Mouse (Mus musculus): Measurements from ENCODE around the gene Lrrc1.

Gene Lrrc1

DNA sequence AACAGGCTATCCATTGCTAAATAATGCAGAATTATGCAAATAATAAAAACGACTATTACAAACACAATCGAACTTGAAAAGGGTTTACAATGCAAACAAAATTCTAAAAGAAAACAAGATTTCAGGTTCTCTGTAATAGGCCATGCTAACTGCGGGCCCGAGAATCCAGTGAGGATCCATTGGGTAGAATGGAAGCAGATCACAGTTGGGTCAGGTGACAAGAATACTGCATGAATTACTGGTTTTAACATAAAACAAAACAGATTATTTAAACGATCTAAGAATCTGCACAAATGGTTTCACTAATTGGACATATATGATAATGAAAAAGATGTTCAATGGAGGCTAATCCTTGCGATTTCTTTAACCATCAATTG lies 42.5 kb downstream of the Lrrc1 start:
- no peak for DNase-seq (ENCODE audit: low spot score)

DNA sequence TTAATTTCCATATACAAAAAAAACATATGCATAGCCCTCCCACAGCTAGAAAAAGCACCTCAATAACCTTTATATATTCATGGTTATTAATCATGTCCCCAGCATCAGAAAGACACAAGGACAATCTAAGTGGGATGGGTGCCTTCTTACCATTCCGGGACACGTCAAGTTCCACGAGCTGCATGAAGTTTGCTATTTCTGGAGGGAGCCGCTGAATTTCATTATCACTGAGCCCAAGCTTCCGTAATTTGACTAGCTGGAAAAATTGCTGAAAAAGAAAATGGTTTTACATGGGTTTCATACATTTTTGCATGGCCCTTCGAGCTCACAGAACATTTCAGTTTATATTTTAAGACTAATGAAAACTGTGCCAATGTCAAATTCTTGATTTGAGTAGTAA lies 45.6 kb downstream of the Lrrc1 start:
- no peak for DNase-seq (ENCODE audit: low spot score)

GRCm38 (mm10) chr9:77498406-77498805 lies 46.3 kb downstream of the Lrrc1 start:
- DNase-seq (ENCODE audit: low spot score): no peak

- DNase-seq (ENCODE audit: low spot score): no peak
Measured at GRCm38 (mm10) chr9:77497173-77497572, 47.5 kb downstream of the Lrrc1 start.

DNA sequence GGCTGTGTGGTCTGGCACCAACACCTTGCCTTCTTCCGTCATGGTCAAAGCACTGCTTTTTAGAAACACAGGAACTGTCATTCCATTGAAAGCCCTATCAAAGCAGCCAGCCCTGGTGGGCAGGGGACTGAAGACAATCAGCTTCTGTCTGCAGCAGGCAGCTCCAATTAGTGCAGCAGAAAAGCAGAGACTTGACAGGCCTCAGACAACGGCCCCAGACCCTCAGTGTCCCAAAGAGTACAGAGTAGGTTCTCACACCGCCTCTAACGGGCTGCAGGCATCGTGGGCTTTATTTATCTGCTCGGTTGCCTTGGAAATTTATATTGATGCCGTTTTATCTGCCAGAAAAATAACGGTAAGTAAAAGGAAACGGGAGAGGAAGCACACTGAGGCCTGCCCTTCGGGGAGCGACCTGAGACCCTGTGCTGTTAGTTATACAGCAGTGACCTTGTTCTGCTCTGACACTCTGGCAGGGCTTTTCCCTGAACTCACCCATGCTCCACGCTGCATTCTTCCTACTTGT lies 48.1 kb downstream of the Lrrc1 start:
- no peak for DNase-seq (ENCODE audit: low spot score)

DNA sequence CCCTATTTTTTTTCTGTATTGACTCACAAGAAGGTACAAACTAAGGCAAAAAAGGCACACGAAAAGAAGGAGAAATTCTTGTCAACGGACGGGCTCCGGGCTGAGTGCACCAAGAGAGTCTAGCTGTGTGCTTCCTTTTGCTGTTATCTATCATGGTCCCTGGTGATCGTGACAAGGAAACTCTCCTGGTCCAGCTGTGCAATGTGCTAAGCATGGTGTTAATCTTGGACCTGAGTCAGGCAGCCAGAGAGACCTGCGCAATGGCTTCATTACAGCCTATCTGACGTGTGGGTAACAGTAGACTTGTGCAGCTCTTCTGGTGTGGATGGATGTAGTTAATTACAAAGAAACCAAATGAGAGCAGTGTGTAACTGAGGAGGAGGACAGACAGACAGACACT lies 50.4 kb downstream of the Lrrc1 start:
- DNase-seq (ENCODE audit: low spot score): no peak

DNA sequence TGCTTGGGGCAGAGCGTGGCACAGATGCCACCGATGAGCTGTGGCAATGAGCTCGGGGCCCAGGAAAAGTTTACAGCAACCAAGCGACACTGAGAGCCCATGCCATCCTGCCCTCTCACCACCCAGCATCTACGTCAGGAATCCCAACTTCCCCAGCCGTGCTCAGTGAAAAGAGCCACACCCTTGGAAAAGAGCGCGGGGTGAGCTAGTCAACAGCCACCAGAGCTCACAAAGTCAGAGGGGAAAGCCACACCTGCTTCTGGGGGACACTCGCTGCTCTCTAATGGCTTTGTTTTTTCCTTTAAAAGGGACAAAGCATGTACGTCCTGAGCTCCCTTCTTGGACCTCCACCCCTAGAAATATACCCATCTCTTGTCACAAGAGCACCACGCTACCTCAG lies 56.1 kb downstream of the Lrrc1 start:
- no peak for DNase-seq (ENCODE audit: low spot score)

GRCm38 (mm10) chr9:77487427-77487826 lies 57.2 kb downstream of the Lrrc1 start:
- DNase-seq (ENCODE audit: low spot score): no peak

GRCm38 (mm10) chr9:77485915-77486314 lies 58.8 kb downstream of the Lrrc1 start:
- DNase-seq (ENCODE audit: low spot score): no peak

DNA sequence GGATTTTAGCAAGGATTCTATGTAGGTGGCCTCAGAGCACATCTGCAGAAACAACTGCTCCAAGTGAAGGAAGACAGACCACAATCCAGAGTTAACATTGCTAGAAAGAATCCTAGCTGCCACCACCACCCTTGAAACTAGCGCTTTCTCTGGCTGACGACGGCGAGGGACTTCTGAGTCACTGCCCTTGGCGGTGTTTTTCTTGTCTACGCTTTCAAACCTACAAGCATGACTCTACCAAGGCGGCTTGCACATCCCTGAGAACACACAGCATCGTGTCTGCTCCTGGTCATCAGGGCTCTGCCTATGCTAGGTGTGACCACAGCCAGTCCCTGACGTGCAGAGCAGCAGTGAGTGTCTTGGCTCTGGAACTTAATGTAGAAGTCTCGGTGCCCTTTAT lies 59.9 kb downstream of the Lrrc1 start:
- no peak for DNase-seq (ENCODE audit: low spot score)

- no peak for DNase-seq (ENCODE audit: low spot score)
Measured at GRCm38 (mm10) chr9:77483559-77483958, 61.1 kb downstream of the Lrrc1 start.

DNA sequence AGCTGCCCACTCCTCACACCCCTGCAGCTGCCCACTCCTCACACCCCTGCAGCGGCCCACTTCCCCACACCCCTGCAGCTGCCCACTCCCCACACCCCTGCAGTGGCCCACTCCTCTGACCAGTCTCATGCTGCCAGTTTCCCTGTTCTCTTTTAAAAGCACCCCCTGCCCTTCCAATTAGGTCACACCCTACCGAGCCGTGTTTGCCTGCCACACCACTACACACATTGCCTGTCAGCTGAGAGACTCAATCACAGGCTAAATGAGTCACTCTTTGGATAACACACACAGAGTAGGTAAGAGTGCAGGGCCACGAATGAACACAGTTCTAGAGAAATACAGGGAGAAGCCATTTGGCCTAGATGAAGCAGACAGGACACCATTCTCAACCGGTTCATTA lies 62.4 kb downstream of the Lrrc1 start:
- DNase-seq (ENCODE audit: low spot score): no peak

DNA sequence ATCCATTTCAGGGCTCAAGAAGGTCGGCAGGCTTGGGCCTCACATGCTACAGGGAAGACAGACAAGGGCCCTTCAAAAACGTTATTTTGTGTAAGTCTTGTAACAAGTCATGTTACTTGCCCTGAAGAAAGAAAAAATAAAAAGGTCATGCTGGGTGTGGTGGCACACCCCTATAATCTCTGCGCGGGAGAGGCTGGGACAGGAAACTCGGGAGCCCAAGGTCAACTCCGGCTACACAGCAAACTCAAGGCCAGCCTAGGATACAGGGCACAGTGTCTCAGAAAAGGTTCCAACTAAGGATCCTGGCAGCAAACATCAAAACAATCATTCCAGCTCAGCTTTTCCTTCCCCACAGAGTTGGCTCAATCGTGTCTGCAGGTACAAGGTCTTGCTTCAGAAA lies 63.3 kb downstream of the Lrrc1 start:
- no peak for DNase-seq (ENCODE audit: low spot score)

GRCm38 (mm10) chr9:77480574-77481319 lies 63.9 kb downstream of the Lrrc1 start:
- DNase-seq (ENCODE audit: low spot score): no peak

- no peak for DNase-seq (ENCODE audit: low spot score)
Measured at GRCm38 (mm10) chr9:77480001-77480400, 64.7 kb downstream of the Lrrc1 start.

DNA sequence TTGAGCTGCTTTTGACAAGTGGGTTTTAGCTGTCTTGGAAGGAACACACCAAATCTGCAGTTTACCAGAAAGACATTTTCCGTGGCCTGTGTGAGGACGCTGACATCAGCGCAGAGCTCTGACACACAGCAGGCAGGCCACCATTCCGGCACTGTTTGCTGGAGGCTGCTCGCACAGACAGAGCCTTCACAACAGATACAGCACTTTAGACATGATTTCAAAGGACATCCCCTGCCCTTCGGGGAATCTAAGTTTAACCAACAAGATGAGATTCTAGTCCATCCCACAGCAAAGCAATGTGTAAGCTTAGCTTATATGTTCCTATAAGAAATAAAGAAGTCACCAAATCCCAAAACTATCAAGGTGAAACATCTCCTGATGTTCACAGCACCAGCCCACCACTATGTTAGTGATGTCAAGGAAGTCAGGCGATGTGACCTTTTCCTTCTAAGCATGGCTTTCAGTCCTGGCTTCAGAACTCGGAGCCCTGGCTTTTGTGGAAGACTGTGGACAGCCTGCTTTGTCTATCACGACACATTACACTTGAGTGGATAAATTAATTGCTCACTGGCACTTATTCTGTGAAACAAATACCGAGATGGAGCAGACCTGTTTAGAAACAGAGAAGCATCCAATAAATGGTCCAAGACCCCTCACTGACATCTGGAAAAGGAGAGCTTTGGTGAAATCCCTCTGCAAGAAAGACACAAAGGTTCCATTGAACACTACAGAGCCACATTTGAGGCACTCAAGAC lies 66.3 kb downstream of the Lrrc1 start:
- DNase-seq (ENCODE audit: low spot score): no peak

GRCm38 (mm10) chr9:77474535-77474934 lies 70.1 kb downstream of the Lrrc1 start:
- DNase-seq (ENCODE audit: low spot score): no peak

DNA sequence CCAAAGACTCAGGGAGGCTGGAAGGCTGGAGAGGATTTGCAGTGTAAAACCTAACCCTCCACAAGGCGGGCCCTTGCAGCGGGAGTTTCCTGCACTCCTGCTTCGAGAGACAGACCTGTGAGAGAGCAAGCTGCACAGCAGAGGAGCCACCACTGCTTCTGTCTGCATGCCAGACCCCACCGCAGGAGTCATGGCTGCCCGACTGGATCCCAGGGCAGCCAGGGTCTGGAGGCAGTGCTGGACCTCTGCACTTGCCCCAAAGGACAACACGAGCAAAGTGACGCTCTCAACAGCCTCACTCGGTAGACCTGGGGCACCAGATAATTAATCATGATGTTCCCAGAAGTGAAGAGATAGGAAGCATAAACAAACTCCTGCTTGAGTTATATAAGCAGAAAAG lies 72.1 kb downstream of the Lrrc1 start:
- no peak for DNase-seq (ENCODE audit: low spot score)

DNA sequence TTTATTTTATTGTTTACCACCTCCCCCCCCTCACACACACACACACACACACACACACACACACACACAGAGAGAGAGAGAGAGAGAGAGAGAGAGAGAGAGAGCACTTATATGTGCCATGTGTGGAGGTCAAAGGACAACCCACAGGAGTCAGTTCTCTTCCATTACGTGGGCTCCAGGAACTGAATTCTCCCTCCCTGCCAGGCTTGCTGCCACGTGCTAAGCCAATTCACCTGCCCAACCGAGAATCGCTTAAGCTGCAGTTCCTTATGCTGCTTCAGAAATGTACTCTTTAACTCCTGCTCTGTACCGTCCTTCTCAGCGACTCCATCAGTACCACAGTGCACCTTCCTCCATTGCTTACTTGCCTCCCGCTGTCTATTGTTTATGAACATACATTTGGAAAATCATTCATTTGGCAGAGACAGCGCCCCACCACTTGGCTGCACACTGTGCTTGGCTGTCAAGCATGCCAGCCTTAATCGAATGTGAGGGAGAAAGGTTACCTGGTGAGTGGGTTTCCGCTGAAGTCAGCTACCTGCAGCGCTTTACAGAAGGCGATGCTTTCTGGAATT lies 72.9 kb downstream of the Lrrc1 start:
- DNase-seq (ENCODE audit: low spot score): no peak

- no peak for DNase-seq (ENCODE audit: low spot score)
Measured at GRCm38 (mm10) chr9:77469791-77470607, 74.7 kb downstream of the Lrrc1 start.

DNA sequence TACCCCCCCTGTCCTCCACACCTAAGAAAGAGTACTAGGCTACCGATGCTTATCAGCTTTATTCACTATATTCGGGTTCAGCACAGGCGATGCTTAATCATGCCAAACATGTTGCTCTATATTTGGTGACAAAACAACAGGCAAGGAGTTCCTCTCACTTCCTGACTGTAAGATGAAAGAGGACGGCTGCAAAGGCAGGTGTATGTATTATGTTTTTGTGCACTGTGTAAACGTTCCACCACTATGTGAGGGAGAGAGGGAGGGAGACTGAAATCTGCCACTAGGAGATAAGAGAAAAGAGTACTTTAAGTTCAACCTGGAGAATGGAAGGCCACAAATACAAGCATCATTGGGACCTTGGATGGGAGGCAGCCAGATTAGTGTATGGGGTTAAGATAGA lies 77.7 kb downstream of the Lrrc1 start:
- no peak for DNase-seq (ENCODE audit: low spot score)

- no peak for DNase-seq (ENCODE audit: low spot score)
Measured at GRCm38 (mm10) chr9:77465401-77465800, 79.3 kb downstream of the Lrrc1 start.

All from urinary bladder, postnatal 10 days (tissue).